Mouse (Mus musculus): ENCODE measurements around the gene A630095N17Rik. TPM values are rescaled to one million over a fixed set of nuclear protein-coding genes. Genes with fewer than 3 reads are reported as not detected.
A peak's percentile ranks its signal among the peaks of the same experiment; 100 is the strongest.

A630095N17Rik gene
- total RNA-seq, 2 experiments from 2014 or later, result not detected

DNA sequence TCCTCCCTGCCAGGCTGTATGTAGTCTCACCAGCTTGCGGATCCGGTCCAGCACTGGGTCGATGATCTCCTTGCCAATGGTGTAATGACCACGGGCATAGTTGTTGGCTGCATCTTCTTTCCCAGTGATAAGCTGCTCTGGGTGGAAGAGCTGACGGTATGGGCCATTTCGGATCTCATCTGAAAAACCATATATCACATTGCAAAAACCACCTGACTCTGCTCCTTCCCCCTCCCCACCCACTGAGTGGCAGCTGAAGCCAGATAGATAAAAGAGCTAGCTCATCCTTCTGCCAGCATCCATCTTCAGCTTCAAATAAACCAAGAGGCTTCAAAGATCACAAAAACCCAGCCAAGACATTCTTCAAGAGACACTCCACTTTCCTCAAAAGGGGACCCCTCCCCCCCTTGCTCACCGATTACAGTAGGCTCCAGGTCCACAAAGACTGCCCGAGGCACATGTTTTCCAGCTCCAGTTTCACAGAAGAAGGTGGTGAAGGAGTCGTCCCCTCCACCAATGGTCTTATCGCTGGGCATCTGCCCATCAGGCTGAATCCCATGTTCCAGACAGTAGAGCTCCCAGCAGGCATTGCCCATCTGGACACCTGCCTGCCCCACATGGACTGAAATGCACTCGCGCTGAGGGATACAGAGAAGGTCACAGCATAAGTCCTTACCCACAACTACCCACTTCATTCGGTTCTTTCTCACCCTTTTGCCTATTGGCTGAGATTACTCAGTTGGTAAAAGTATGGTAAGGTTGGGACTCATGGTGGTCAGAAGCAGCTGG is 14.9 kb downstream of the A630095N17Rik start:
- DNase-seq, result peak in 1 of 2 experiments; percentile 50
- intact Hi-C loops (cut with DNase I), result no loop called here

- DNase-seq, result peak in 1 of 2 experiments; percentile 53
- intact Hi-C loops (cut with DNase I), result no loop called here
These were observed 16.1 kb downstream of the A630095N17Rik start for GRCm38 (mm10) chr1:75215785-75216184.

GRCm38 (mm10) chr1:75214886-75215285 is 17.0 kb downstream of the A630095N17Rik start:
- no peak for DNase-seq
- intact Hi-C loops (cut with DNase I), result no loop called here

DNA sequence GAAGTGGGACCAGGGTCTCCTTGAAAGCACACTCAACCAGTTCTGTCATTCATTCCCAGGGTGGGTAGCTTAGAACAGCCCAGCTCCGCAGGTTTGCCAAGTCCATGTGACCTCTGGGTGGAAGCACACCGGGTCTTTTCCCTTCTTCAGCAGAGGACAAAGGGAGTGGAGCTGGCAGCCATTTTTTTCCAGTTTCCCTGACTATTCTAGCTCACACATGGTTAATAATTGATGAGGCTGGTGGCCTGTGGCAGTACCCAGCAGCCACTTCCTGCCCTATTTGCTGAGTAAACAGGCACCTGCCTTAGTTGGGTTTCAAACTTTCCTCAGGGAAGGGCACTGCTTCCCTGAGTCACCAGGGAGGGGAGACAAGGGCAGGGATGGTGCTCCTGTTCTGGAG is 17.5 kb downstream of the A630095N17Rik start:
- intact Hi-C loops (cut with DNase I), result no loop called here
- DNase-seq, result no peak

DNA sequence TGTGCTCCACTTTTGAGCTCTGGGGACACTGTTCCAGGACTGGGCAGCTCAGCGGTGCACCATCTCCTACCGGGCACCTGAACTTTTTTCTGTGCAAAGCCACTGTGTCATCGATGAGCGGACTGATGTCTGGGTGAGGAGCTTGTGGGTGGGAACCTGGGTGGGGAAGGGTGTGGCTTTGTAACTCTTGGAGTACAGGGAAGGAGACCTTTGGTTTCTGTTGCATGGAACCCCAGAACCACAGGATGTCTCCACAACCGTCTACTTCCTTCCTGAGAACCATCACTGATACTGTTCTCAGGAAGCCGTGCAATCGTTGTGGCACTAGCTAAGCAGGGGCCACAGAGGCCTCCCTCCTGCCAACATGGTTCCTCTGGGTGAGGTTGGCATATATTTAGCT is 18.8 kb downstream of the A630095N17Rik start:
- intact Hi-C loops (cut with DNase I), result no loop called here
- DNase-seq, result no peak

- intact Hi-C loops (cut with DNase I), result no loop called here
- no peak for DNase-seq
These were observed 19.4 kb downstream of the A630095N17Rik start for GRCm38 (mm10) chr1:75212542-75212941.

DNA sequence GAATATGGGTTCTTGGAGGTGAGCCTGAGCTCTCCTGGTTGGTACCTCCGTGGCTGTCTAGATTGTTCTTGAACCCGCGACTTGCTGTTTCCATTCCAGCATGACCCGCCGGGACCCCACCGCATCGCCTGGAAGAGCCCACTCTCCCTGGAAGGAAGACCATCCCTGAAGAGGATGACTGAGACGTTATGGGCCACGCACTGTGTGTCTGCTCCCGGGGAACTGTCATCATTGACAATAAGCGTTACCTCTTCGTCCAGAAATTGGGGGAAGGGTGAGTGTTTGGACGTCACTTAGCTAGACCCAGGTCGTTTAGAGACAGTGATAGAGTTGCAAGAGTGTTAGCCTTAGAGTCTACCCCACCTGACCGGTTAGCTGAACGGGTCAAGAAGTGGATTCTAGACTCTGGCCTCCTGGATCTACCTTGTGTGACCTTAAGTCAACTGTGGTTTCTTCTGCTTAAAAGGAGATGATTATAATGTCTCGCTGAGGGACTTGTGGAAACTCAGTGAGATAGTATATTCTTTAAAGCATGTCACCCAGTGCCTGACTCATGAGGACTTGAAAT is 20.7 kb downstream of the A630095N17Rik start:
- intact Hi-C loops (cut with DNase I), result no loop called here
- no peak for DNase-seq

GRCm38 (mm10) chr1:75210136-75211087 is 21.5 kb downstream of the A630095N17Rik start, which contains the start of the genes Glb1l and Stk16:
Gene Glb1l (minus strand): TSS chr1:75210813.
Gene Stk16 (plus strand): TSS chr1:75210838.
- peak; percentile 92 to 94 for DNase-seq
- intact Hi-C loops (cut with DNase I), result no loop called here

GRCm38 (mm10) chr1:75208967-75209678 is 22.8 kb downstream of the A630095N17Rik start:
- intact Hi-C loops (cut with DNase I), result no loop called here
- no peak for DNase-seq

DNA sequence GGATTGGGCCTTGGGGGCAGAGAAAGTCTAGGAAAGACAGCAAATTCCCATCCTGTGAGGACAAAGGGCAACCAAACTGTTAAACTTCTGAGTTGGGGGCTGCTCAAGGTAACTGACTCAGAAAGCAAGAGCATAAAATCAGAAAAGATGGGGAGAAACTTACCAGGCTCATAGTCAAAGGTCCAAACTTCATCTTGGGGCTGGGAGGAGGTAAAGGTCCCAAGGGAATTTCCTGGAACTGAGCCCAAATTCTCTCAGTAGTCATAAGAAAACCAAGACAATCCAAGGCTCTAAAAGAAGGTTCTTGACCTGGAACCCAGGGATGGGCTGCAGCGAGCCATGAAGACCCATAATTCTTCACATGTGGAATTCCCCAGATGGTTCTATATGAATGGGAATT is 30.7 kb downstream of the A630095N17Rik start:
- intact Hi-C loops (cut with DNase I), result no loop called here
- no peak for DNase-seq

DNA sequence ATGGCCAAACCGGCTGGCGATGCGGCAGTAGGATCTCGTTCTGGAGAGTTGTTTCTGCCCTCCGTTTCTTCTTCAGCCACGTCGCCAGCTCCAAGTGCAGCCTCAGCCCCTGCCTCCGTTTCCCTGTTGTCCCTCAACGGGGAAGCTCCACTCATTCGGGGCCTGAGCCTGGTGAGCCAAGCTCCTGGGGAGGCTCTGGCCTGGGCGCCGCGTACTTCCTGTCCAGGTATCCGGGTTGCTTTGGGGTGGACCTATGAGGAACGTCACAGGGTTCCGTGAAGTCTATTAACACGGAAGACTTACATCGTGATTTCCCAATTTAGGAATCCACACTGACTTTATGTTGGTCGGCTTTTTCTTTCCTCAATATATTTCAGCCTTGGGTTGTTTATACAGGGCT is 39.5 kb downstream of the A630095N17Rik start:
- intact Hi-C loops (cut with DNase I), result no loop called here
- DNase-seq, result no peak

GRCm38 (mm10) chr1:75191622-75192402 is 40.1 kb downstream of the A630095N17Rik start, which contains the start of the genes Ankzf1 and Atg9a:
Gene Ankzf1 (plus strand): TSS chr1:75192151.
Gene Atg9a (minus strand): TSS chr1:75192196.
- peak; percentile 88 to 93 for DNase-seq
- intact Hi-C loops (cut with DNase I), result no loop called here

DNA sequence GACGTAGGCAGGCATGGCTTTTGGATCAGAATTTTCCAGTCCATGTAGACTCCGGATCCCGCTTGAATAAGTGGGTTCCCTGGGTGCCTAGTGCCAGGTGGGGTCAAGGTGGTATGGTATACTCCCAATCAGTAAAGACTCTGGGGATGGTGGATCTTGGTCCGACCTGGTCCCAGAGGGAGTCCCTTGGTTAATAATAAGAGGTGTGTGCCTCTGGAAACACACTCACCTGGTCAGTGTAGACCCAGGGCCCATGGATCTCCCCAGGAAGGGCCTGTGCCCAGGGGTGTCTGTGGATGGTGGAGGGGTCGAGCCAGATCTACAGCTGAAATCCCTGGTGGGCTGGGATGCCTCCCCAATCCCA is 40.7 kb downstream of the A630095N17Rik start:
- intact Hi-C loops (cut with DNase I), result no loop called here
- DNase-seq, result no peak

DNA sequence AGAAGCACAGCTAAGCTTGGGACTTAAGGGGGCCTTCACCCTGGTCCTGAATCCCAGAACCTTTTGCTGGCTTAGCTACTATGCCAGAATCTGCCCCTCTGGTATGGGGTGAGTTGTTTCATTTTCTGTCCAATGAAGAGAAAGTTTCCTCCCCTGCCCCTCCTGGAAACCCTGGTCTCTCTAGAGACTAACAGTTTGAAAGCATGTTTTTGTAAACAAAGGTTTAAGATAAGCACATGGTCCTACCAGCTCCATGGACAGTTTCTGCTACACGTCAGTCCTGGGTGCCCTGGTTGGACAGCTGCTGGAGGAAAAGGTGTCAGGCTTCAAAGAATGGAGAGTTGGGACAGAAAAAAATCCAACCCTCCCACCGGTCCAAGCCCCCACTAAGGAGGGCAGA is 41.3 kb downstream of the A630095N17Rik start:
- intact Hi-C loops (cut with DNase I), result no loop called here

GRCm38 (mm10) chr1:75187914-75188483 is 43.9 kb downstream of the A630095N17Rik start:
- intact Hi-C loops (cut with DNase I), result no loop called here
- no peak for DNase-seq

More for the DNA sequence above, 41.3 kb downstream of the A630095N17Rik start:
- DNase-seq, result no peak

GRCm38 (mm10) chr1:75187126-75187525 is 44.8 kb downstream of the A630095N17Rik start:
- no peak for DNase-seq
- intact Hi-C loops (cut with DNase I), result no loop called here

DNA sequence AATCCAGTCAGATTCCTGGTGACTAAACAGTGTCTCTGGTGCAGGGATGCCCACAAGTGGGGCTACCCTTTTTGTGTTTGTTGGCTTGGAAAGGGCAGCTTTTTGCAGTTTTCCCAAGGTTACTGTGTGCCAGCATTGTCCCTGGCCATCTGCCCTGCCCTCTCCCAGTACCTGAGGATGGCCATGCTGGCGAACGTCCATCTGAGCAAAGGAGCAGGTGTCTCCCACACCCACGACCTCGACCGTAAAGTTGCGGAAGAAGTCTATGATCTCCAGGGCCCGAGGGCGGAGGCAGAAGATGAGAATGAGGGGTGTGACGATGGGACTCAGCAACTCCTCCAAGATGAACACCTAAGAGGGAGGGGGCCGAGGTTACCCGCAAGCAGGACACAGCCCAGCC is 46.4 kb downstream of the A630095N17Rik start:
- no peak for DNase-seq
- intact Hi-C loops (cut with DNase I), result no loop called here

- intact Hi-C loops (cut with DNase I), result no loop called here
- DNase-seq, result no peak
These were observed 49.7 kb downstream of the A630095N17Rik start for GRCm38 (mm10) chr1:75182160-75182559.

- intact Hi-C loops (cut with DNase I), result no loop called here
- DNase-seq, result no peak
These were observed 50.5 kb downstream of the A630095N17Rik start for GRCm38 (mm10) chr1:75181377-75181870.
